Mouse (Mus musculus) neural tube, embryonic 13.5 days (tissue): ENCODE measurements around the gene Spc24. TPM values are rescaled to one million over a fixed set of nuclear protein-coding genes. Genes with fewer than 3 reads are reported as not detected.

Experiments
- ATAC-seq: fragments of 200-750 bp; cut with Nextera tagmentation; 2 replicates; pipeline ENCODE4 v1.8.0; 2017; ENCODE audit warnings: low read depth, mild to moderate bottlenecking, moderate TSS enrichment, moderate library complexity
- H3K27ac ChIP-seq: fragments of 300-500 bp; sonication (generic); replicated peaks from 2 replicates; pipeline ENCODE4 v1.5.1; 2015; ENCODE audit warnings: moderate library complexity, mild to moderate bottlenecking, inconsistent platforms
- H3K27me3 ChIP-seq: fragments of 300-500 bp; sonication (generic); 2 replicates; pipeline ENCODE4 v1.6.1; 2015; ENCODE audit warnings: mild to moderate bottlenecking, inconsistent platforms
- H3K36me3 ChIP-seq: fragments of 300-500 bp; sonication (generic); 2 replicates; pipeline ENCODE4 v1.6.1; 2015; ENCODE audit warnings: mild to moderate bottlenecking, inconsistent platforms
- H3K4me1 ChIP-seq: fragments of 300-500 bp; sonication (generic); replicated peaks from 2 replicates; pipeline ENCODE4 v1.6.1; 2015; ENCODE audit warnings: inconsistent platforms
- H3K4me2 ChIP-seq: fragments of 300-500 bp; sonication (generic); 2 replicates; pipeline ENCODE4 v1.6.1; 2015; ENCODE audit warnings: inconsistent platforms, mild to moderate bottlenecking, moderate library complexity
- H3K4me3 ChIP-seq: fragments of 300-500 bp; sonication (generic); 2 replicates; pipeline ENCODE4 v1.5.1; 2015; ENCODE audit warnings: mild to moderate bottlenecking, inconsistent platforms
- H3K9ac ChIP-seq: fragments of 300-500 bp; sonication (generic); 2 replicates; pipeline ENCODE4 v1.6.1; 2015; ENCODE audit warnings: moderate library complexity, mild to moderate bottlenecking, inconsistent platforms
- H3K9me3 ChIP-seq: fragments of 300-500 bp; sonication (generic); 2 replicates; pipeline ENCODE4 v1.6.1; 2016; ENCODE audit warnings: inconsistent platforms
- WGBS: fragments of 180-500 bp; shearing (Covaris S2); methylation state at CpG from one replicate; pipeline ENCODE4 v1.1.7; 2015; 5-methylcytosine and 5-hydroxymethylcytosine counted together
- polyA plus RNA-seq: library from polyadenylated mRNA; unstranded; fragments of >200 nt; fragmentation: Nextera tagmentation; extraction: Ambion mirVana; gene quantifications from 2 replicates; pipeline ENCODE4 v1.2.1, GENCODE M21; 2015

The Spc24 gene
- polyA plus RNA-seq, result 17.5 and 21.0 TPM in 2 replicates

DNA sequence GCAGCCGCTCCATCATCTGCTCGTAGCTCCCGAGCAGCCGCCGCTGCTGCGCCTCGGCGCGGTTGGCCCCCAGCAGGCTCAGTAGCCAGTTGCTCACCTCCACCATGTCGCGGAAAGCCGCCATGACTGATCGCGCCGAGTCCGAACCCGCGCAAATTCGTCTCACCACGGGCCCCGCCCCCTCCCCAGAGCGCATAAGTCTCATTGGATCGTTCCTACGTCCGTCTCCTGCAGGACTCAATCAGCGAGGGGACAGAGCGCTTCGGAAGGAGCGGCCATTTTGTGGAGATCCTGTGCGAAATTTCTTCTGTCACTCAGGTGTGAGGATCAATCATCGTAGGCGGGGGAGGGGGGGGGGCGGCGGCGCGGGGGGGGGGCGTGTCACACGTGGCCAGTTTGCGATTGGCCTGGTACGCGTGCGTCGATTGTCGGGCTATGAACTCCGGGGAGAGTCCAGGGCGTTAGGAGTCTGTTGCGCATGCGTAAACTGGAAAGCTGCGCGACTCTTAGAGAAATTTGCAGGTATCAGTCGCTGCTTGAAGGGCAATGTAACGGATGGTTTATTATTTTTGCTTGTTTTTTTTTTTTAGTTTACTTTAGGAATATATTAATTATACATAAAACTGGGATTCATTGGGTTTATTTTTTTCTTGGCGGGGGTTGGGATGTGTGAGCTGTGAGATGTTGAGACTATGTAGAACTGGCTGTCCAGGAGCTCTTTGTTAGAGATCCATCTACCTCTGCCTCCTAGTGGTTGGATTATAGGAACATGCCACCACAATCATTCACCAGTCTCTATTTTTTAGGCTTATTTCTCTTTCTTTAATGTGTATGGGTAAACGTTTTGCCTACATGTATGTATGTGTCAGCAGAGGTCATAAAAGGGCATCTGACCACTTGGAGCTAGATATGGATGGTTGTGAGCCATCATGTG lies at the start of gene Spc24:
Gene Spc24, minus strand, starts transcription at position 149 of the 934 bp plus-strand sequence.
- Histone ChIP-seq H3K9me3 (no peaks in the 10 kb centered on the region), H3K36me3 (no peaks in the 10 kb centered on the region), H3K9ac (peak within 1 kb of the TSS; percentile 62), H3K4me3 (peak within 1 kb of the TSS; percentile 64), H3K27ac (peak within 1 kb of the TSS; percentile 83), H3K4me2 (peak within 1 kb of the TSS; percentile 84), H3K27me3 (no peaks in the 10 kb centered on the region), H3K4me1 (peaks cover 11% of the 10 kb centered on the region)
- peak; percentile 97 for ATAC-seq
- 1% methylated on average over 53 of the region's 54 CpGs for WGBS

DNA sequence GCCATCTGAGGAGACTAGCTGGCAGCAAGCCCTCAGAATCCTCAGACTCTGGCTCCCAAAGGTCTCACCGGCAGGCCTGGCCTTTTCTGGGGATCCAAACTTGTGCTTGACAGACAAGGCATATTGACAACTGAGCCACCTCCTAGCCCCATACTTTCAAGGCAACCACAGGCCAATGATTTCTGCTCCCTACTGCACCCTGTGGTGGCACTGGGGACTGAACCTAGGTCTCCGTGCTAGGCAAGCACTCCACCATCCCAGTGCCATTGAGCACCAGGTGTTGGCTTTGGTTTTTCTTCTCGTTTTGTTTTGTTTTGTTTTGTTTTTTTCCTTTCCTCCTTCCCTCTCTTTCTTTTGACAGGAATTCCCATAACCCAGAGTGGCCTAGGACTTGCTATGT lies 48.5 kb upstream of the Spc24 start:
- Histone ChIP-seq H3K36me3 (no peaks in the 10 kb centered on the region), H3K4me2 (no peak overlapping the region), H3K9me3 (no peaks in the 10 kb centered on the region), H3K27ac (no peak overlapping the region), H3K4me3 (no peak overlapping the region), H3K4me1 (0 out of 2 replicates have a peak, but pooled peaks cover 3% of the 10 kb centered on the region), H3K27me3 (no peaks in the 10 kb centered on the region), H3K9ac (no peak overlapping the region)
- 65% methylated on average over 3 of the region's 3 CpGs for WGBS
- ATAC-seq, result no peak

DNA sequence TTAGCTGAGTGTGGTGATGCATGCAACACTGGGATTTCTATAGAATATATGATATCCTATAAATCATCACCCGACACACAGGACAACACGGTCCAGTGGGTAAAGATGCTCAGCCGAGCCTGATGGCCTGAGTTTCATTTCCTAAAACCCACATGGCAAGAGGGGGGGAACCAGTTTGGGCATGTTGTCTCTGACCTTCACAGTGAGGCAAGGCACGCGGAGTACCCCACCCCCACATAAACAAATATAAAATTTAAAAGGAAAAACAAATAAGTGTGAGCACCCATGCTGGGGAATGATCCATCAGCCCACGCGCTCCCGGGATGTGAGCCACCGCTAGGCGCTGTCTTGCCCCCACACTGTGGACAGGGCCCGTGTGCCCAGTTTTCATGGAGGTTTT lies 46.9 kb upstream of the Spc24 start:
- Histone ChIP-seq H3K9me3 (no peaks in the 10 kb centered on the region), H3K27me3 (no peaks in the 10 kb centered on the region), H3K4me3 (no peak overlapping the region), H3K9ac (no peak overlapping the region), H3K4me2 (no peak overlapping the region), H3K27ac (no peak overlapping the region), H3K4me1 (0 out of 2 replicates have a peak, but pooled peaks cover 3% of the 10 kb centered on the region), H3K36me3 (no peaks in the 10 kb centered on the region)
- ATAC-seq, result no peak
- 79% methylated on average over 11 of the region's 11 CpGs for WGBS

- Histone ChIP-seq H3K27ac (no peak overlapping the region), H3K27me3 (no peaks in the 10 kb centered on the region), H3K4me1 (0 out of 2 replicates have a peak, but pooled peaks cover 3% of the 10 kb centered on the region), H3K4me3 (no peak overlapping the region), H3K36me3 (no peaks in the 10 kb centered on the region), H3K9ac (no peak overlapping the region), H3K9me3 (no peaks in the 10 kb centered on the region), H3K4me2 (no peak overlapping the region)
- ATAC-seq, result no peak
- WGBS, result 63% methylated on average over 3 of the region's 3 CpGs
Measured at GRCm38 (mm10) chr9:21806363-21806762, 46.3 kb upstream of the Spc24 start.

DNA sequence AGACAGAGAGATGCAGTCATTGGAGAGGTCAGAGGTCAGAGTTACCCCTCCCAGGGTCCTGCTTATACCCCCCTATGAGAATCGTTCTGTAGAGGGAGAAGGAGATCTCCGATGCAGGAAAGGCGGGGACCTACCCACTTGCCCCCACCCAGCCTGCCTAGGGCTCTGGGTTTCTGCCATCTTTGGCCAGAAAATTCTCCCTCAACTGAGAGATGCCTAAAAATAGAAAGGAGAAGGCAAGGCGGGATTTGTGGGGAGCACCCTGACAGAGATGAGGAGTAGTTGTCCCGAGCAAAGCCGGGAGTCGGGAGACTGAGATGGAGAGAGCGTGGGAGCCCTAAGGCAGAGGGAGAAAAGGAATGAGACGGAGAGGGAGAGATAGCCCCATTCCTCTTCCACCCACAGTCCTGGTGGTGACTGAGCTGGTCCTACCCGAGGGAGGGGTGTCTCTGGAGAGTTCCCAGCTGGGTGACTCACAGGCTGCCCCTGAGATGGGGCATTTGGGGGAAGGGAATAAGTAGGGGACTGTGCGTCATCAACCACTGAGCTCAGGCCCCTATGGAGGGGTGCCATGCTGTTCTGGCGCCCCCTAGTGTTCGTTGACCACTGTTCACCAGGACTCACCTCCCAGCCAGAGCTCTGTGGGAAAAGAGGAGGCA lies 44.0 kb upstream of the Spc24 start:
- 46% methylated on average over 13 of the region's 13 CpGs for WGBS
- peak overlapping the region; percentile 35; the same call in 1 of the 2 replicates for H3K9ac ChIP-seq
- no peaks in the 10 kb centered on the region for H3K27me3 ChIP-seq
- no peaks in the 10 kb centered on the region for H3K9me3 ChIP-seq
- no peak overlapping the region for H3K27ac ChIP-seq
- ATAC-seq, result peak; percentile 92
- H3K4me2 ChIP-seq, result no peak overlapping the region
- 0 out of 2 replicates have a peak, but pooled peaks cover 3% of the 10 kb centered on the region for H3K4me1 ChIP-seq
- H3K4me3 ChIP-seq, result no peak overlapping the region
- no peaks in the 10 kb centered on the region for H3K36me3 ChIP-seq

- Histone ChIP-seq H3K4me2 (no peak overlapping the region), H3K27ac (no peak overlapping the region), H3K36me3 (no peaks in the 10 kb centered on the region), H3K9ac (no peak overlapping the region), H3K9me3 (no peaks in the 10 kb centered on the region), H3K4me1 (peaks cover 25% of the 10 kb centered on the region), H3K4me3 (no peak overlapping the region), H3K27me3 (peaks cover 5% of the 10 kb centered on the region; the same call in 1 of the 2 replicates)
- no peak for ATAC-seq
- WGBS, result 93% methylated on average over 7 of the region's 7 CpGs
Measured at GRCm38 (mm10) chr9:21801591-21801990, 41.5 kb upstream of the Spc24 start.

DNA sequence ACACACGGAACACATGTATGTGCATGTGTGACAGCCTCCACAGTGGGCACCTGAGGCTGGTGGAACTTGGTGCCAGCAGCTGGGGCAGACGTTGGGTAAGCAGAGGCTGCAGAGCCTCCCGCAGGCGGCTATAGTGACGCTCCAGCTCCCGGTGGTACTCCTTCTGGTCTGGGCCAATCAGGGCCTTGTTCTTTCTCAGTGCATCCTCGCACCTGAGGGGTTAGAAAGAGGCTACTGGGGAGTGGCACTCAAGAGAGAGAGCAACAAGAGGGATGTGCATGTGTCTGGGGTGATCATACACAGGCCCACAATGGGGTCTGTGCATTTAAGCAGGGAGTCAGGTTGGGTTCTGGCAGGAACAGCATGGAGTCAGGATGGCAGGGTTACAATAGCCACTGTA lies 41.0 kb upstream of the Spc24 start:
- peaks cover 5% of the 10 kb centered on the region; the same call in 1 of the 2 replicates for H3K27me3 ChIP-seq
- no peaks in the 10 kb centered on the region for H3K36me3 ChIP-seq
- 78% methylated on average over 7 of the region's 7 CpGs for WGBS
- no peak overlapping the region for H3K4me3 ChIP-seq
- peaks cover 30% of the 10 kb centered on the region for H3K4me1 ChIP-seq
- H3K9me3 ChIP-seq, result no peaks in the 10 kb centered on the region
- H3K9ac ChIP-seq, result no peak overlapping the region
- no peak overlapping the region for H3K4me2 ChIP-seq
- ATAC-seq, result no peak
- H3K27ac ChIP-seq, result no peak overlapping the region

- H3K4me3 ChIP-seq, result peak overlapping the region; percentile 61
- no peak overlapping the region; the same call in 1 of the 2 replicates for H3K27ac ChIP-seq
- 0 out of 2 replicates have a peak, but pooled peaks cover 8% of the 10 kb centered on the region for H3K36me3 ChIP-seq
- peaks cover 5% of the 10 kb centered on the region; the same call in 1 of the 2 replicates for H3K27me3 ChIP-seq
- ATAC-seq, result no peak
- peak overlapping the region; percentile 73; the same call in 1 of the 2 replicates for H3K9ac ChIP-seq
- WGBS, result 57% methylated on average over 3 of the region's 3 CpGs
- H3K4me1 ChIP-seq, result peaks cover 34% of the 10 kb centered on the region
- H3K4me2 ChIP-seq, result peak overlapping the region; percentile 76
- H3K9me3 ChIP-seq, result no peaks in the 10 kb centered on the region
Measured at GRCm38 (mm10) chr9:21799010-21799350, 38.9 kb upstream of the Spc24 start.

GRCm38 (mm10) chr9:21798345-21799009 lies 38.4 kb upstream of the Spc24 start, which contains the start of gene Kank2:
Gene Kank2, minus strand, starts transcription at chr9:21798744.
- H3K27me3 ChIP-seq, result peaks cover 5% of the 10 kb centered on the region; the same call in 1 of the 2 replicates
- H3K9ac ChIP-seq, result peak within 1 kb of the TSS; percentile 73
- H3K9me3 ChIP-seq, result no peaks in the 10 kb centered on the region
- peak; percentile 86 for ATAC-seq
- peak within 1 kb of the TSS; percentile 61 for H3K4me3 ChIP-seq
- peaks cover 34% of the 10 kb centered on the region for H3K4me1 ChIP-seq
- H3K27ac ChIP-seq, result peak within 1 kb of the TSS; percentile 71
- WGBS, result under 1% methylated on average over 52 of the region's 52 CpGs
- H3K4me2 ChIP-seq, result peak within 1 kb of the TSS; percentile 76
- peaks cover 11% of the 10 kb centered on the region; the same call in 1 of the 2 replicates for H3K36me3 ChIP-seq

DNA sequence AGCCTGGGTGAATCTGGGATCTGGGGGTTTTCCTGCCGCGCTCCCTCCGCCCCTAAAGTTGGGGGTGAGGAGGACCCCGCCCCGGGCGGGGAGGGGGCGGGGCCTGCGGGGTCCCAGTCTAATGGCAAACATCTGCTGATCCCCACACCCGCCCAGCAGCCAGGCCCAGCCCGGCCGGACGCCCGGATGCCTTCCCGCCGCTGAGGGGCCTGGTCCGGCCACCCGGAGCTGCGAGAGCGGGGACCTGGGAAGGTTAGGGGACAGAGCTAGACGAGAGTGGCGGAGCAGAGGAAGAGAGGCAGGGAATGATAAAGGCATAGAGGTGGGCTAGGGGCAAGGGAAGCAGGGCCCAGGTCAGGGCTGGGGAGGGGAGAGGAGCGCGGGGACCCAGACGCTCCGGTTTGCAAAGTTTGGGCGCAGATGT lies 37.8 kb upstream of the Spc24 start:
- 2% methylated on average over 23 of the region's 26 CpGs for WGBS
- H3K36me3 ChIP-seq, result peaks cover 14% of the 10 kb centered on the region; the same call in 1 of the 2 replicates
- no peaks in the 10 kb centered on the region for H3K9me3 ChIP-seq
- ATAC-seq, result peak; percentile 69
- H3K27me3 ChIP-seq, result peaks cover 5% of the 10 kb centered on the region; the same call in 1 of the 2 replicates
- H3K27ac ChIP-seq, result peak overlapping the region; percentile 71
- peaks cover 37% of the 10 kb centered on the region for H3K4me1 ChIP-seq
- peak overlapping the region; percentile 73 for H3K9ac ChIP-seq
- peak overlapping the region; percentile 76 for H3K4me2 ChIP-seq
- peak overlapping the region; percentile 61 for H3K4me3 ChIP-seq

GRCm38 (mm10) chr9:21796919-21797318 lies 36.8 kb upstream of the Spc24 start:
- ATAC-seq, result no peak
- Histone ChIP-seq H3K4me1 (peaks cover 47% of the 10 kb centered on the region), H3K4me2 (peak overlapping the region; percentile 76), H3K4me3 (peak overlapping the region; percentile 5; the same call in 1 of the 2 replicates), H3K27ac (no peak overlapping the region), H3K36me3 (peaks cover 14% of the 10 kb centered on the region; the same call in 1 of the 2 replicates), H3K9me3 (no peaks in the 10 kb centered on the region), H3K27me3 (peaks cover 5% of the 10 kb centered on the region; the same call in 1 of the 2 replicates), H3K9ac (no peak overlapping the region)
- WGBS, result 70% methylated on average over 3 of the region's 3 CpGs
